Mouse (Mus musculus) monocyte, adult 2 months (primary cell): Measurements from ENCODE around the gene Hoxc11.

Experiments
- DNase-seq, 2 experiments: peaks; one replicate each; pipeline ENCODE4 v3.0.0; 2022; ENCODE audit warnings: low spot score in 2 of 2, low read depth in 1 of 2

Hoxc11 gene

GRCm38 (mm10) chr15:102954192-102955006 is at the start of gene Hoxc11:
Gene Hoxc11 (plus strand): TSS chr15:102954427.
- no peak for DNase-seq

GRCm38 (mm10) chr15:102904946-102905345 is 49.3 kb upstream of the Hoxc11 start:
- DNase-seq: no peak

GRCm38 (mm10) chr15:102909536-102909935 is 44.7 kb upstream of the Hoxc11 start:
- no peak for DNase-seq

GRCm38 (mm10) chr15:102910038-102910437 is 44.2 kb upstream of the Hoxc11 start:
- DNase-seq: no peak

GRCm38 (mm10) chr15:102910496-102911095 is 43.6 kb upstream of the Hoxc11 start:
- no peak for DNase-seq

- no peak for DNase-seq
These were observed 41.1 kb upstream of the Hoxc11 start for GRCm38 (mm10) chr15:102913038-102913585.

GRCm38 (mm10) chr15:102917972-102918572 is 36.2 kb upstream of the Hoxc11 start:
- DNase-seq: no peak

- no peak for DNase-seq
These were observed 35.5 kb upstream of the Hoxc11 start for GRCm38 (mm10) chr15:102918611-102919265.

GRCm38 (mm10) chr15:102919336-102920180 is 34.7 kb upstream of the Hoxc11 start:
- DNase-seq: no peak

GRCm38 (mm10) chr15:102920619-102921018 is 33.6 kb upstream of the Hoxc11 start:
- DNase-seq: no peak

GRCm38 (mm10) chr15:102921053-102922011 is 32.9 kb upstream of the Hoxc11 start, which contains the start of gene Hoxc13:
Gene Hoxc13 (plus strand): TSS chr15:102921103.
- no peak for DNase-seq

GRCm38 (mm10) chr15:102922012-102922362 is 32.2 kb upstream of the Hoxc11 start:
- no peak for DNase-seq

- no peak for DNase-seq
These were observed 31.4 kb upstream of the Hoxc11 start for GRCm38 (mm10) chr15:102922636-102923500.

- DNase-seq: no peak
These were observed 27.1 kb upstream of the Hoxc11 start for GRCm38 (mm10) chr15:102927032-102927645.

GRCm38 (mm10) chr15:102931706-102932358 is 22.4 kb upstream of the Hoxc11 start:
- no peak for DNase-seq

GRCm38 (mm10) chr15:102934438-102934837 is 19.8 kb upstream of the Hoxc11 start:
- no peak for DNase-seq

GRCm38 (mm10) chr15:102934897-102935296 is 19.3 kb upstream of the Hoxc11 start:
- DNase-seq: no peak
